Mouse (Mus musculus) bone marrow, adult 2 months (tissue): ENCODE measurements around the gene Tshz2.

Experiments
- CTCF ChIP-seq: fragments of 200-500 bp; IDR thresholded peaks from 2 replicates; pipeline ENCODE4 v1.5.1; 2011; ENCODE audit warnings: low read length, control low read depth; ENCODE audit not compliant: control insufficient read depth, insufficient read depth
- POLR2A ChIP-seq: fragments of 200-500 bp; IDR thresholded peaks from 2 replicates; pipeline ENCODE4 v1.6.1; 2011; ENCODE audit warnings: low read depth, mild to moderate bottlenecking, control low read depth, low read length, borderline replicate concordance; ENCODE audit not compliant: control insufficient read depth

DNA sequence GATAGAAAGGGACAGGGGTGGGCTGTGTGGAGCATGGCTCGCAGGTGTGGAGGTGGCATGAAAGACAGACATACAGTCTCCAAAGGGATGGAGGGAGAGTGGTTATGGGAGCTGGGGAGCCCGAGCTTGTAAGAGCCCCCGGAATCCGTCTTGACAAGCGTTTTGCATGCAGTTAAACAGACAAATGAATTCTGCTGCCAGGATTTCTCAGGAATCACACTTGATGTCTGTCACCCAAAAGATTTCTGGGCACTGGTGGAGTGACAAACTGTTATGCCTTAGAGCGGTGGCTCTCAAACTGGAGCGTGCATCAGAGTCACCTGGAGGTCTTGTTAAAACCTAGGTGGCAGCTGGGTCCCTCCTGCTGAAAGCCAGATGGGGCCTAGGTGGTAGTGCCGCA, 34.8 kb upstream of the Tshz2 start:
- no peak for TF ChIP-seq POLR2A
- TF ChIP-seq CTCF, result no peak
